Mouse (Mus musculus) limb, embryonic 14.5 days (tissue): ENCODE results near the gene Defb9. TPM values are rescaled to one million over a fixed set of nuclear protein-coding genes. Genes with fewer than 3 reads are reported as not detected.

Source experiments
- polyA plus RNA-seq, 2 experiments: library from polyadenylated mRNA; depleted of rRNA in 1 of 2; stranded (reverse) in 1 of 2; unstranded in 1 of 2; fragments of >200 nt; fragmentation: Nextera tagmentation in 1 of 2; extraction: Ambion mirVana in 1 of 2; gene quantifications; 2 replicates each; pipeline versions ENCODE4 v1.2.1 to v1.2.3; 2012 to 2014

Gene Defb9
- polyA plus RNA-seq, 2 experiments: not detected

Other genes with a start within 250 kb of the Defb9 start
- not detected in 2 replicates for gene Defa17, start 229.6 kb downstream of the Defb9 start, polyA plus RNA-seq (2012; rRNA removed)
- not detected in 2 replicates for gene Defa17, start 229.6 kb downstream of the Defb9 start, polyA plus RNA-seq (2014; fragmentation: Nextera tagmentation; extraction: Ambion mirVana)
- gene Defa34, start 219.6 kb downstream of the Defb9 start, polyA plus RNA-seq (2012; rRNA removed): not detected in 2 replicates
- not detected in 2 replicates for gene Defa34, start 219.6 kb downstream of the Defb9 start, polyA plus RNA-seq (2014; fragmentation: Nextera tagmentation; extraction: Ambion mirVana)
- gene AY761184, start 181.8 kb downstream of the Defb9 start, polyA plus RNA-seq (2012; rRNA removed): 0.19 TPM in 1 of 2 replicates, not detected in the other
- not detected in 2 replicates for gene AY761184, start 181.8 kb downstream of the Defb9 start, polyA plus RNA-seq (2014; fragmentation: Nextera tagmentation; extraction: Ambion mirVana)
- 0.29 TPM in 1 of 2 replicates, not detected in the other for gene Defa24, start 150.9 kb downstream of the Defb9 start, polyA plus RNA-seq (2012; rRNA removed)
- not detected in 2 replicates for gene Defa24, start 150.9 kb downstream of the Defb9 start, polyA plus RNA-seq (2014; fragmentation: Nextera tagmentation; extraction: Ambion mirVana)
- not detected in 2 replicates for gene Defb50, start 61.9 kb downstream of the Defb9 start, polyA plus RNA-seq (2012; rRNA removed)
- not detected in 2 replicates for gene Defb50, start 61.9 kb downstream of the Defb9 start, polyA plus RNA-seq (2014; fragmentation: Nextera tagmentation; extraction: Ambion mirVana)
- gene Defb2, start 45.5 kb downstream of the Defb9 start, polyA plus RNA-seq (2012; rRNA removed): not detected in 2 replicates
- gene Defb2, start 45.5 kb downstream of the Defb9 start, polyA plus RNA-seq (2014; fragmentation: Nextera tagmentation; extraction: Ambion mirVana): 1.8 TPM in 1 of 2 replicates, not detected in the other
- not detected in 2 replicates for gene Defb10, start 26.5 kb downstream of the Defb9 start, polyA plus RNA-seq (2012; rRNA removed)
- not detected in 2 replicates for gene Defb10, start 26.5 kb downstream of the Defb9 start, polyA plus RNA-seq (2014; fragmentation: Nextera tagmentation; extraction: Ambion mirVana)
- gene Defb11, start 21.0 kb upstream of the Defb9 start, polyA plus RNA-seq (2012; rRNA removed): not detected in 2 replicates
- gene Defb11, start 21.0 kb upstream of the Defb9 start, polyA plus RNA-seq (2014; fragmentation: Nextera tagmentation; extraction: Ambion mirVana): not detected in 2 replicates
- not detected in 2 replicates for gene Defb15, start 47.3 kb upstream of the Defb9 start, polyA plus RNA-seq (2012; rRNA removed)
- not detected in 2 replicates for gene Defb15, start 47.3 kb upstream of the Defb9 start, polyA plus RNA-seq (2014; fragmentation: Nextera tagmentation; extraction: Ambion mirVana)
- gene Defb35, start 52.9 kb upstream of the Defb9 start, polyA plus RNA-seq (2012; rRNA removed): not detected in 2 replicates
- not detected in 2 replicates for gene Defb35, start 52.9 kb upstream of the Defb9 start, polyA plus RNA-seq (2014; fragmentation: Nextera tagmentation; extraction: Ambion mirVana)
- gene Defb13, start 61.3 kb upstream of the Defb9 start, polyA plus RNA-seq (2012; rRNA removed): not detected in 2 replicates
- not detected in 2 replicates for gene Defb13, start 61.3 kb upstream of the Defb9 start, polyA plus RNA-seq (2014; fragmentation: Nextera tagmentation; extraction: Ambion mirVana)
- gene Fam90a1a, start 73.3 kb upstream of the Defb9 start, polyA plus RNA-seq (2012; rRNA removed): not detected in 2 replicates
- not detected in 2 replicates for gene Fam90a1a, start 73.3 kb upstream of the Defb9 start, polyA plus RNA-seq (2014; fragmentation: Nextera tagmentation; extraction: Ambion mirVana)
- not detected in 2 replicates for gene Ccdc70, start 84.4 kb upstream of the Defb9 start, polyA plus RNA-seq (2012; rRNA removed)
- gene Ccdc70, start 84.4 kb upstream of the Defb9 start, polyA plus RNA-seq (2014; fragmentation: Nextera tagmentation; extraction: Ambion mirVana): not detected in 2 replicates
- 0.63 TPM in 2 replicates for gene Atp7b, start 174.9 kb upstream of the Defb9 start, polyA plus RNA-seq (2012; rRNA removed)
- gene Atp7b, start 174.9 kb upstream of the Defb9 start, polyA plus RNA-seq (2014; fragmentation: Nextera tagmentation; extraction: Ambion mirVana): 0.29 and 0.37 TPM in 2 replicates
- 11.3 and 13.6 TPM in 2 replicates for gene Alg11, start 175.3 kb upstream of the Defb9 start, polyA plus RNA-seq (2012; rRNA removed)
- gene Alg11, start 175.3 kb upstream of the Defb9 start, polyA plus RNA-seq (2014; fragmentation: Nextera tagmentation; extraction: Ambion mirVana): 23.4 and 27.6 TPM in 2 replicates
- 0.05 and 0.26 TPM in 2 replicates for gene Nek5, start 239.6 kb upstream of the Defb9 start, polyA plus RNA-seq (2012; rRNA removed)
- 0.15 and 0.32 TPM in 2 replicates for gene Nek5, start 239.6 kb upstream of the Defb9 start, polyA plus RNA-seq (2014; fragmentation: Nextera tagmentation; extraction: Ambion mirVana)